ENCODE assay signal across 33 mouse cellular contexts in the genomic region with DNA sequence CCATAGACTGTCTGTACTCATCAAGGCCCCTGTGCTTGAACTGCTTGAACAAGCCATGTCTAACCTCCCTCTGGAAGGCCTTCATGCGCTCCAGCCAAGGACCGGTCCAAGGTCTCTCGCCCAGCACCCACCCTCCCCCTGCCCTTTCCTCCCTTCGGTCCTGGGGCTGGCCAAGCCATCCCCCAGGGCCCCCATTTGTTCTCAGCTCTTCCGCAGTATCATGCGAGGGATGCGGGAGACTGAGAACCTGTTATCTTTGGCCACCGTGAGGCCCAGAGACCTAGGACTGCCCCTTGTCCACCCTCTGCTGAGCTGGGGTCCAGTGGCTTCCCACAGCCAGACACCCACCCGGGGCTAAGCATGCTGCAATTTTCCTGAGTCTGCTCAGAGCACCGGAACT. TPM values are rescaled to one million over a fixed set of nuclear protein-coding genes. Genes with fewer than 3 reads are reported as not detected.
"Had no signal": no experiment of that assay in that cellular context is flagged by ENCODE, and none has a peak within 500 bp of the region (broad histone marks: within the 10 kb centered on the region; RNA-seq: fewer than 3 reads in every experiment).

No protein-coding gene starts in this region.

- DNase-seq: left cerebral cortex, postnatal 4 days; liver; liver, embryonic 13.5 days; liver, postnatal 0 days; lung, adult 18-20 months; lung, adult 2 months; lung, embryonic 14.5 days; lung, postnatal 10 days; lung, postnatal 14 days; lung, postnatal 36 days; lung, postnatal 4 days; midbrain, embryonic 14.5 days had no signal

RNA-seq across cellular contexts. Expression of gene Mgl2, which starts 9.0 kb away (rescaled TPM):
- total RNA-seq: liver, adult 2 months; megakaryocyte-erythroid progenitor cell, adult 5-6 weeks had no signal
- polyA plus RNA-seq: limb, embryonic 11.5 days; limb, embryonic 12.5 days; midbrain, embryonic 10.5 days had no signal

RNA-seq across cellular contexts. Expression of gene Clec10a, which starts 16.8 kb away (rescaled TPM):
- polyA plus RNA-seq: limb, embryonic 10.5 days; limb, embryonic 11.5 days; limb, embryonic 12.5 days; liver, embryonic 12.5 days had no signal

RNA-seq across cellular contexts. Expression of gene Asgr2, which starts 46.7 kb away (rescaled TPM):
- total RNA-seq: left cerebral cortex, adult 8-10 months; left cerebral cortex, postnatal 10 days; left cerebral cortex, postnatal 14 days; left cerebral cortex, postnatal 25 days; left cerebral cortex, postnatal 36 days; left cerebral cortex, postnatal 4 days; megakaryocyte-erythroid progenitor cell, adult 5-6 weeks; midbrain, postnatal 0 days had no signal
- polyA plus RNA-seq: limb, embryonic 10.5 days; limb, embryonic 11.5 days; limb, embryonic 12.5 days; limb, embryonic 13.5 days; lung, embryonic 16.5 days; lung, postnatal 0 days; midbrain, embryonic 10.5 days; midbrain, embryonic 11.5 days; midbrain, embryonic 12.5 days; midbrain, embryonic 13.5 days; midbrain, embryonic 14.5 days; midbrain, embryonic 15.5 days; midbrain, embryonic 16.5 days; midbrain, postnatal 0 days had no signal
